Mouse (Mus musculus) embryo, embryonic 11.5 days (tissue): ENCODE measurements around the gene Nnmt.
A peak's percentile ranks its signal among the peaks of the same experiment; 100 is the strongest.

Source experiments
- DNase-seq: peaks from one replicate; pipeline ENCODE4 v3.0.0-alpha.2; 2012; ENCODE audit warnings: low read depth, low spot score

The Nnmt gene

DNA sequence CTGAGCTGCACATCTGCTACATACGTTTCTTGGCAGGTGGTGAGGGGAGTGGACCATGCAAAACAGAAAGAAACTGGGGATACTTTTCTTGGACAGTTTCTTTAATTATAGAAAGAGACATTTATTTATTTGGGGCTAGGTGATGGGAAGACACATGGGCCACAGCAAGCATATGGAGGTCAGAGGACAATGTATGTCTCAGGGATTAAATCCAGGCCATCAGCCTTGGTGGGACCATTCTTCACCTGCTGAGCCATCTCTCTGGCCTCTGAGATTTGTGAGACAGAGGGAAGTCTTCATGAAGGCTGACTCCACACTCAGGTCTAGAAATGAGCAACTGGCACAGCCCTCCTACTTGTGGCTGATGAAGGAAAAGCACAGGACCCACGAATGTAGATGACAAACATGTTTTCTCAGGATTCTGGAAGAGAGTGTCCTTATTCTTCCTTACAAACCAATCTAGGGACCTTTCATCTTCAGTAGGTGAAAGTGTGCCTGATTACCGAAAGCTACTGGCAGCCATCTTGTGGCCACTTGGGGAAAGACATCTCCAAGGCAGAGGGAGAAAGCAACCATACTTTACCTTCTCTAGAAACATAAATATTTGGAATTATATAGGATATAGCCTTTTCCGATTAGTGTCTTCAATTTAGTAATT is 45.3 kb downstream of the Nnmt start:
- peak; percentile 22 for DNase-seq

DNA sequence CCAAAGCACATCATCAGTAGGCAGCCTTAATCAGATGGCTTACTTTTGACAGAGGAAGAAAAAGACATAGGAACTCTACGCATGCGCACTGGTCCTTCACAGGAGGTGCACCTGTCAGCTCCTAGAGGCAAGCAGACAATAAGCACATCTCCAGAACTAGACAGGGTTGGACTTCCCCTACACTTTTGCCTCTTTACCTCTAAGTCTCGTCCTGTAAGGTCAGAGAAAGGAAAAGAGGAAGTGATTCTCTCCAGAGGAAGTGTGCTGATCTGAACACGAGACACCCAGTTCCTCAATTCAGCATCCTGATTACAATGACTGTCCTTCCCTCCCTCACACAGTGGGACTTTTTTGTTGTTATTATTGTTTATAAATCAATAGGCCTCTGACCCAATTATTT is 46.3 kb downstream of the Nnmt start:
- DNase-seq, result no peak

DNA sequence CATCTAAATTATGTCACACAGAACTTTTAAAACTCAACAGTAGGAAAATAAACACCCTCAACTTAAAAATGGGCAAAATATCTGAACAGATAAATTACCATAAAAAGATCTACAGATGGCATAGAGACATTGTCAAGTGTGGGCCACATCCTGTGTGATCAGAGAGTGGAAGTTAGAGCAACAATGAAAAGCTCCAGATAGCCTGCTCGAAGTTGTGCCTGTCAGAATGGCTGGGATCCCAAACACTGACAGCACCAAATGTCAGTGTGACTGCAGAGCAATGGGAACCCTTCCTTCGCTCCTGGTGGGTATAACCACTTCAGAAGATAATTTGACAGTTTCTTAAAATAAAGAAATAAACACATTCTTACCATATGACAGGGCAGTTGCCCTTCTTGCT is 55.9 kb downstream of the Nnmt start:
- DNase-seq, result no peak

DNA sequence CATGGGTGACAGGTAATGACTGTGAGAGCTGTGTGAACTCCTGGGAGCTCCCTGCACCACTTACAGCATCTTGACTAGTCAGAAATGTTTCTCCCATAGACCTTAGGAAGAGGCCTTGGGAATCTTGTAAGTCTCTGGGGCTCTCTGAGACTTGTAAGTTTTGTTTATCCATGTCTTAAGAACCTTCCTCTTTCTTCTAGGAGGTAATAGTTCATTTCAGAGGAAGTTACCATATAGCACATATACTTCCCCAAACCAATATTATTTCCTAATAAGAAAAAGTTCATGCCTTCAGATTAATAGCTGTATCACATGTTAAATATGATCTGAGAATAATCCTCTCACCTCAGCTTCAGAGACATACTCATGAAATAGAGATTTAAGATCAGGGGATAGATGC is 57.7 kb downstream of the Nnmt start:
- DNase-seq, result no peak
